Mouse (Mus musculus) cerebellum, adult 2 months (tissue): ENCODE data around the gene Rps6ka2.

Experiments used
- CTCF ChIP-seq: fragments of 200-500 bp; IDR thresholded peaks from 2 replicates; pipeline ENCODE4 v1.5.1; 2011; ENCODE audit warnings: low read depth, mild to moderate bottlenecking, control low read depth, low read length, moderate library complexity, borderline replicate concordance; ENCODE audit not compliant: insufficient read depth
- POLR2A ChIP-seq: fragments of 200-500 bp; IDR thresholded peaks from 2 replicates; pipeline ENCODE4 v1.6.1; 2011; ENCODE audit warnings: low read length, control low read depth, borderline replicate concordance; ENCODE audit not compliant: insufficient read depth

GRCm38 (mm10) chr17:7286422-7287050 lies 116.6 kb downstream of the Rps6ka2 start:
- TF ChIP-seq CTCF (no peak), POLR2A (no peak)
